Mouse (Mus musculus) heart, adult 2 months (tissue): Measurements from ENCODE around the gene Plxna4.

ENCODE experiments used
- CTCF ChIP-seq: fragments of 200-600 bp; IDR thresholded peaks from 2 replicates; pipeline ENCODE4 v1.8.1; 2022; ENCODE audit warnings: antibody characterized with exemption, mild to moderate bottlenecking, moderate library complexity
- POLR2A ChIP-seq: fragments of 200-500 bp; IDR thresholded peaks from 2 replicates; pipeline ENCODE4 v1.6.1; 2011; ENCODE audit warnings: mild to moderate bottlenecking, low read depth, low read length, control low read depth; ENCODE audit not compliant: insufficient read depth

- TF ChIP-seq CTCF (no peak), POLR2A (no peak)
Observed at GRCm38 (mm10) chr6:32159931-32160330, 428.1 kb downstream of the Plxna4 start.
